Mouse (Mus musculus): ENCODE measurements around the gene BC024978. TPM values are rescaled to one million over a fixed set of nuclear protein-coding genes. Genes with fewer than 3 reads are reported as not detected.

The BC024978 gene
- polyA plus RNA-seq, 1 experiment = 8.2 TPM

GRCm38 (mm10) chr7:27185986-27186385 is 9.6 kb upstream of the BC024978 start:
- Histone ChIP-seq H3K4me3 (ENCODE audit: insufficient read depth, low read depth, low read length) (no peak overlapping the region), H3K27ac (replicated peaks; ENCODE audit: low read depth, low read length) (no peak overlapping the region), H3K4me1 (ENCODE audit: control insufficient read depth, insufficient read depth, insufficient read length, low read length) (no peaks in the 10 kb centered on the region)

- Histone ChIP-seq H3K4me3 (ENCODE audit: insufficient read depth, low read depth, low read length) (no peak overlapping the region), H3K4me1 (ENCODE audit: control insufficient read depth, insufficient read depth, insufficient read length, low read length) (no peaks in the 10 kb centered on the region), H3K27ac (replicated peaks; ENCODE audit: low read depth, low read length) (no peak overlapping the region)
Measured at GRCm38 (mm10) chr7:27189271-27189931, 6.2 kb upstream of the BC024978 start.

GRCm38 (mm10) chr7:27192434-27192833 is 3.1 kb upstream of the BC024978 start:
- peaks cover 3% of the 10 kb centered on the region; the same call in 1 of the 2 replicates for H3K4me1 ChIP-seq (ENCODE audit: control insufficient read depth, insufficient read depth, insufficient read length, low read length)
- H3K27ac ChIP-seq (replicated peaks; ENCODE audit: low read depth, low read length) = no peak overlapping the region
- no peak overlapping the region for H3K4me3 ChIP-seq (ENCODE audit: insufficient read depth, low read depth, low read length)

GRCm38 (mm10) chr7:27193731-27194130 is 1.9 kb upstream of the BC024978 start:
- Histone ChIP-seq H3K4me1 (ENCODE audit: control insufficient read depth, insufficient read depth, insufficient read length, low read length) (peaks cover 3% of the 10 kb centered on the region; the same call in 1 of the 2 replicates), H3K4me3 (ENCODE audit: insufficient read depth, low read depth, low read length) (no peak overlapping the region), H3K27ac (replicated peaks; ENCODE audit: low read depth, low read length) (no peak overlapping the region)

GRCm38 (mm10) chr7:27197136-27197535 is 1.6 kb downstream of the BC024978 start:
- H3K27ac ChIP-seq (replicated peaks; ENCODE audit: low read depth, low read length) = peak overlapping the region; percentile 66
- no peak overlapping the region for H3K4me3 ChIP-seq (ENCODE audit: insufficient read depth, low read depth, low read length)
- peaks cover 3% of the 10 kb centered on the region; the same call in 1 of the 2 replicates for H3K4me1 ChIP-seq (ENCODE audit: control insufficient read depth, insufficient read depth, insufficient read length, low read length)

- Histone ChIP-seq H3K27ac (replicated peaks; ENCODE audit: low read depth, low read length) (peak overlapping the region; percentile 66), H3K4me3 (ENCODE audit: insufficient read depth, low read depth, low read length) (no peak overlapping the region), H3K4me1 (ENCODE audit: control insufficient read depth, insufficient read depth, insufficient read length, low read length) (peaks cover 3% of the 10 kb centered on the region; the same call in 1 of the 2 replicates)
Measured at GRCm38 (mm10) chr7:27197634-27198033, 2.1 kb downstream of the BC024978 start.

GRCm38 (mm10) chr7:27198355-27198754 is 2.8 kb downstream of the BC024978 start:
- H3K4me3 ChIP-seq (ENCODE audit: insufficient read depth, low read depth, low read length) = no peak overlapping the region
- H3K4me1 ChIP-seq (ENCODE audit: control insufficient read depth, insufficient read depth, insufficient read length, low read length) = peaks cover 3% of the 10 kb centered on the region; the same call in 1 of the 2 replicates
- peak overlapping the region; percentile 66 for H3K27ac ChIP-seq (replicated peaks; ENCODE audit: low read depth, low read length)

GRCm38 (mm10) chr7:27198779-27199178 is 3.2 kb downstream of the BC024978 start:
- Histone ChIP-seq H3K27ac (replicated peaks; ENCODE audit: low read depth, low read length) (peak overlapping the region; percentile 50), H3K4me3 (ENCODE audit: insufficient read depth, low read depth, low read length) (no peak overlapping the region), H3K4me1 (ENCODE audit: control insufficient read depth, insufficient read depth, insufficient read length, low read length) (peaks cover 3% of the 10 kb centered on the region; the same call in 1 of the 2 replicates)

GRCm38 (mm10) chr7:27203730-27204449 is 8.3 kb downstream of the BC024978 start:
- Histone ChIP-seq H3K4me3 (ENCODE audit: insufficient read depth, low read depth, low read length) (no peak overlapping the region), H3K4me1 (ENCODE audit: control insufficient read depth, insufficient read depth, insufficient read length, low read length) (no peaks in the 10 kb centered on the region), H3K27ac (replicated peaks; ENCODE audit: low read depth, low read length) (no peak overlapping the region)

- no peak overlapping the region for H3K27ac ChIP-seq (replicated peaks; ENCODE audit: low read depth, low read length)
- no peak overlapping the region for H3K4me3 ChIP-seq (ENCODE audit: insufficient read depth, low read depth, low read length)
- no peaks in the 10 kb centered on the region for H3K4me1 ChIP-seq (ENCODE audit: control insufficient read depth, insufficient read depth, insufficient read length, low read length)
Measured at GRCm38 (mm10) chr7:27212626-27213025, 17.0 kb downstream of the BC024978 start.

GRCm38 (mm10) chr7:27218586-27218985 is 23.0 kb downstream of the BC024978 start:
- Histone ChIP-seq H3K4me3 (ENCODE audit: insufficient read depth, low read depth, low read length) (no peak overlapping the region), H3K27ac (replicated peaks; ENCODE audit: low read depth, low read length) (peak overlapping the region; percentile 62)

GRCm38 (mm10) chr7:27219937-27220336 is 24.4 kb downstream of the BC024978 start:
- peaks cover 7% of the 10 kb centered on the region for H3K4me1 ChIP-seq (ENCODE audit: control insufficient read depth, insufficient read depth, insufficient read length, low read length)
- no peak overlapping the region for H3K27ac ChIP-seq (replicated peaks; ENCODE audit: low read depth, low read length)
- H3K4me3 ChIP-seq (ENCODE audit: insufficient read depth, low read depth, low read length) = no peak overlapping the region

More at GRCm38 (mm10) chr7:27218586-27218985, 23.0 kb downstream of the BC024978 start:
- H3K4me1 ChIP-seq (ENCODE audit: control insufficient read depth, insufficient read depth, insufficient read length, low read length) = peaks cover 3% of the 10 kb centered on the region; the same call in 1 of the 2 replicates

GRCm38 (mm10) chr7:27221939-27222338 is 26.4 kb downstream of the BC024978 start:
- Histone ChIP-seq H3K27ac (replicated peaks; ENCODE audit: low read depth, low read length) (no peak overlapping the region), H3K4me1 (ENCODE audit: control insufficient read depth, insufficient read depth, insufficient read length, low read length) (peaks cover 25% of the 10 kb centered on the region), H3K4me3 (ENCODE audit: insufficient read depth, low read depth, low read length) (no peak overlapping the region)

GRCm38 (mm10) chr7:27222538-27222937 is 27.0 kb downstream of the BC024978 start:
- H3K4me1 ChIP-seq (ENCODE audit: control insufficient read depth, insufficient read depth, insufficient read length, low read length) = peaks cover 31% of the 10 kb centered on the region
- H3K4me3 ChIP-seq (ENCODE audit: insufficient read depth, low read depth, low read length) = no peak overlapping the region
- H3K27ac ChIP-seq (replicated peaks; ENCODE audit: low read depth, low read length) = no peak overlapping the region

- H3K27ac ChIP-seq (replicated peaks; ENCODE audit: low read depth, low read length) = no peak overlapping the region
- H3K4me3 ChIP-seq (ENCODE audit: insufficient read depth, low read depth, low read length) = no peak overlapping the region
- H3K4me1 ChIP-seq (ENCODE audit: control insufficient read depth, insufficient read depth, insufficient read length, low read length) = peaks cover 33% of the 10 kb centered on the region
Measured at GRCm38 (mm10) chr7:27224877-27225575, 29.4 kb downstream of the BC024978 start.
